In genomic region chr4:150168406-150168805, GRCm38 (mm10) we compare ENCODE assay signal across 28 mouse cellular contexts. TPM values are rescaled to one million over a fixed set of nuclear protein-coding genes. Genes with fewer than 3 reads are reported as not detected.
A peak's percentile ranks its signal among the peaks of the same experiment; 100 is the strongest.
DNase-seq lines count a peak whose midpoint lies in the region.
"Had no signal": no experiment of that assay in that cellular context is flagged by ENCODE, and none has a peak within 500 bp of the region (broad histone marks: within the 10 kb centered on the region; RNA-seq: fewer than 3 reads in every experiment).

No protein-coding gene starts in this region.

- peak; percentile 35 for DNase-seq in adrenal gland, adult 2 months
- DNase-seq in adrenal gland, postnatal 25 days = no peak
- DNase-seq in left cerebral cortex, postnatal 25 days (ENCODE audit: low spot score in 2 of 2) = peak; percentile 11 to 38
- no peak for DNase-seq in left cerebral cortex, adult 11 months (ENCODE audit: low spot score)
- peak; percentile 67 for DNase-seq in R1 (ENCODE audit: low read depth, low spot score)
- peak; percentile 34 to 51 for DNase-seq in frontal cortex, postnatal 10 days (ENCODE audit: low spot score in 2 of 2)
- DNase-seq in embryo, embryonic 9.5 days (ENCODE audit: extremely low spot score) = no peak
- DNase-seq in thymus, postnatal 10 days (ENCODE audit: low spot score in 2 of 2) = no peak
- DNase-seq: cerebellum, adult 11 months; gastrocnemius, postnatal 25 days; liver; liver, postnatal 0 days; thymus, postnatal 36 days had no signal

- intact Hi-C loops in left cerebral cortex, postnatal 25 days (cut with DNase I) = no loop called here

RNA-seq across cellular contexts. Expression of gene Slc2a7, which starts 19.6 kb away (rescaled TPM):
- total RNA-seq in adrenal gland, adult 2 months (2021) = not detected
- not detected in 2 replicates for polyA plus RNA-seq in adrenal gland, adult 2 months (2012; rRNA removed)
- total RNA-seq in adrenal gland, postnatal 25 days (2021) = not detected in 2 replicates
- not detected for total RNA-seq in left cerebral cortex, postnatal 25 days (2021)
- total RNA-seq: common myeloid progenitor, adult 5-6 weeks; gastrocnemius, postnatal 25 days; heart, adult 8-10 months; layer of hippocampus, adult 18-20 months; left cerebral cortex, adult 8-10 months; MEL had no signal
- polyA plus RNA-seq: embryonic facial prominence, embryonic 12.5 days; forebrain, embryonic 16.5 days; heart, embryonic 16.5 days; hindbrain, embryonic 12.5 days; kidney, embryonic 15.5 days; liver, postnatal 0 days; midbrain, embryonic 13.5 days; neural tube, embryonic 14.5 days; testis, adult 2 months had no signal

RNA-seq across cellular contexts. Expression of gene Car6, which starts 32.7 kb away (rescaled TPM):
- total RNA-seq in adrenal gland, adult 2 months (2021) = 1 to 10 TPM in 1 of 2 experiments, under 1 TPM in 1; 0.31 to 2.5 TPM
- not detected in 2 replicates for polyA plus RNA-seq in adrenal gland, adult 2 months (2012; rRNA removed)
- total RNA-seq in adrenal gland, postnatal 25 days (2021) = 1.1 and 1.3 TPM in 2 replicates
- total RNA-seq in left cerebral cortex, postnatal 25 days (2021) = not detected
- total RNA-seq: common myeloid progenitor, adult 5-6 weeks; gastrocnemius, postnatal 25 days; layer of hippocampus, adult 18-20 months; left cerebral cortex, adult 8-10 months; MEL had no signal
- polyA plus RNA-seq: forebrain, embryonic 16.5 days; heart, embryonic 16.5 days; intestine, embryonic 15.5 days; kidney, embryonic 15.5 days; liver, postnatal 0 days; midbrain, embryonic 13.5 days; neural tube, embryonic 14.5 days had no signal

RNA-seq across cellular contexts. Expression of gene Slc2a5, which starts 49.3 kb away (rescaled TPM):
- total RNA-seq in adrenal gland, adult 2 months (2021) = 1 to 10 TPM in 1 of 2 experiments, under 1 TPM in 1; 0.90 to 9.9 TPM
- 8.9 and 10.5 TPM in 2 replicates for polyA plus RNA-seq in adrenal gland, adult 2 months (2012; rRNA removed)
- total RNA-seq in adrenal gland, postnatal 25 days (2021) = 2.3 and 3.6 TPM in 2 replicates
- total RNA-seq in left cerebral cortex, postnatal 25 days (2021) = 1 to 10 TPM; 4.9 to 6.3 TPM
- total RNA-seq: common myeloid progenitor, adult 5-6 weeks; megakaryocyte progenitor cell, adult 5-6 weeks had no signal

Comparison
In these comparisons a context has a peak if more than half of its experiments do, and no peak if none do; other contexts are left out.
1. DNase-seq: peak in adrenal gland, adult 2 months (single experiment), left cerebral cortex, postnatal 25 days (2 of 2), R1 (single experiment) and frontal cortex, postnatal 10 days (2 of 2); none in adrenal gland, postnatal 25 days (single experiment), left cerebral cortex, adult 11 months (single experiment), embryo, embryonic 9.5 days (single experiment) and thymus, postnatal 10 days (0 of 2).